Mouse (Mus musculus) brain, embryonic 14.5 days (tissue): Measurements from ENCODE around the gene Stac.

Experiments used
- CTCF ChIP-seq: fragments of 200-500 bp; IDR thresholded peaks from 2 replicates; pipeline ENCODE4 v1.5.1; 2012; ENCODE audit warnings: inconsistent platforms, mild to moderate bottlenecking, moderate library complexity, borderline replicate concordance; ENCODE audit not compliant: insufficient read depth, insufficient read length; ENCODE audit errors: extremely low read depth
- POLR2A ChIP-seq: fragments of 200-500 bp; IDR thresholded peaks from 2 replicates; pipeline ENCODE4 v1.6.1; 2012; ENCODE audit warnings: mild to moderate bottlenecking, inconsistent platforms, borderline replicate concordance; ENCODE audit not compliant: poor library complexity, insufficient read depth, insufficient read length, severe bottlenecking; ENCODE audit errors: extremely low read depth

DNA sequence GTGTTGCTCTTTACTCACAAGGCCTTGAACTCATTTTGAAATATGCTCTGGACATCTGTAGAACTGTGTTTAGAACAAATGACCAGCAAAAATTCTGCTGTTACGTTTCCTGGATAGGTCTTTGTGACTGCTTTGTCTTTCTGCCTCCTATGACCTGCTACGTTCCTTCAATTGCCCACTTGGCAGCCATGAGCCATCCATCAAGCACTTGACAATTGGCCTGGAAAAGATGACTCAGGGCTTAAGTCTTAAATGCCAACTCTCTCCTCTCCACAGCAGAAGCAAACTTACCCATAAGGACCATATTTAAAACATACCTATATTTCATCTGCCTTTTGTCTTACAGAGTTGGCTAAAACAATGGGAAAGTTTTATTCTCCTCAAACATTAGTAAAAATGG is 10.0 kb upstream of the Stac start:
- TF ChIP-seq POLR2A = no peak
- no peak for TF ChIP-seq CTCF
